In genomic region chr14:74946321-74946750, GRCm38 (mm10) we compare ENCODE assay signal across 8 mouse cellular contexts. TPM values are rescaled to one million over a fixed set of nuclear protein-coding genes. Genes with fewer than 3 reads are reported as not detected.
DNase-seq lines count a peak whose midpoint lies in the region; ATAC-seq and TF ChIP-seq lines count a peak whose summit lies in the region.

No protein-coding gene starts in this region.

- TF ChIP-seq POLR2A in olfactory bulb, adult 2 months (IDR thresholded peaks at IDR 0.05; ENCODE audit: insufficient read depth, low read depth, low read length): no peak

- no peak for TF ChIP-seq CTCF in olfactory bulb, adult 2 months (IDR thresholded peaks at IDR 0.05; ENCODE audit: insufficient read depth, low read depth, low read length)

- H3K36me3 ChIP-seq in forebrain, embryonic 16.5 days (ENCODE audit: control insufficient read depth, insufficient read depth): no peaks in the 10 kb centered on the region
- H3K36me3 ChIP-seq in limb, embryonic 15.5 days: no peaks in the 10 kb centered on the region

- peak overlapping the region; percentile 77 for H3K4me2 ChIP-seq in forebrain, embryonic 16.5 days (ENCODE audit: low read length)
- peak overlapping the region; percentile 67 for H3K4me2 ChIP-seq in limb, embryonic 15.5 days

- H3K4me1 ChIP-seq in forebrain, embryonic 16.5 days (replicated peaks; ENCODE audit: control insufficient read depth, insufficient read depth, low read length): peaks cover 15% of the 10 kb centered on the region
- H3K4me1 ChIP-seq in limb, embryonic 15.5 days: peaks cover 29% of the 10 kb centered on the region
- peaks cover 13% of the 10 kb centered on the region for H3K4me1 ChIP-seq in olfactory bulb, adult 2 months (ENCODE audit: control insufficient read depth, insufficient read depth, low read length)

- WGBS in forebrain, embryonic 16.5 days: 6% methylated on average over 13 of the region's 13 CpGs
- WGBS in limb, embryonic 15.5 days: 4% methylated on average over 13 of the region's 13 CpGs
- 4% methylated on average over 13 of the region's 13 CpGs for WGBS in olfactory bulb, adult 2 months

- H3K9ac ChIP-seq in forebrain, embryonic 16.5 days (replicated peaks; ENCODE audit: low read depth, low read length): peak overlapping the region; percentile 89
- 0 out of 2 replicates have a peak overlapping the region, but pooled peaks have one; percentile 8 for H3K9ac ChIP-seq in limb, embryonic 15.5 days

- no peaks in the 10 kb centered on the region for H3K27me3 ChIP-seq in forebrain, embryonic 16.5 days (replicated peaks; ENCODE audit: control insufficient read depth, insufficient read depth, low read length)
- no peaks in the 10 kb centered on the region for H3K27me3 ChIP-seq in limb, embryonic 15.5 days

- 0 out of 2 replicates have a peak overlapping the region, but pooled peaks have one; percentile 11 for H3K27ac ChIP-seq in forebrain, embryonic 16.5 days (ENCODE audit: low read length)
- H3K27ac ChIP-seq in limb, embryonic 15.5 days: peak overlapping the region; percentile 94
- H3K27ac ChIP-seq in olfactory bulb, adult 2 months (ENCODE audit: insufficient read depth, low read depth, low read length): no peak overlapping the region; the same call in 1 of the 2 replicates

- H3K9me3 ChIP-seq in forebrain, embryonic 16.5 days (ENCODE audit: control insufficient read depth, low read length): no peaks in the 10 kb centered on the region
- H3K9me3 ChIP-seq in limb, embryonic 15.5 days: no peaks in the 10 kb centered on the region

- H3K4me3 ChIP-seq in forebrain, embryonic 16.5 days (replicated peaks; ENCODE audit: low read length): peak overlapping the region; percentile 62
- peak overlapping the region; percentile 90 for H3K4me3 ChIP-seq in limb, embryonic 15.5 days
- H3K4me3 ChIP-seq in olfactory bulb, adult 2 months (ENCODE audit: insufficient read depth, low read depth, low read length): peak overlapping the region; percentile 98

- peak; percentile 17 for ATAC-seq in activated CD4-positive, CD25-positive, alpha-beta regulatory T cell, adult 4 months
- no peak; the same call in 1 of the 2 replicates for ATAC-seq in forebrain, embryonic 16.5 days
- ATAC-seq in limb, embryonic 15.5 days (ENCODE audit: insufficient number of reproducible peaks, low FRiP score, low TSS enrichment, low read depth): no peak; the same call in 1 of the 2 replicates

- DNase-seq in kidney, postnatal 10 days: peak; percentile 56
- no peak for DNase-seq in kidney, postnatal 25 days
- DNase-seq in layer of hippocampus, adult 9-10 months (ENCODE audit: low spot score): no peak
- DNase-seq in adrenal gland, adult 8-10 months: no peak

RNA-seq across cellular contexts. Expression of gene Lrch1, which starts 1.3 kb away (rescaled TPM):
- polyA plus RNA-seq in activated CD4-positive, CD25-positive, alpha-beta regulatory T cell, adult 4 months (2017; shearing (Covaris generic)): 10 to 100 TPM; 24.1 to 24.4 TPM
- 11.4 and 12.5 TPM in 2 replicates for polyA plus RNA-seq in forebrain, embryonic 16.5 days (2015; fragmentation: Nextera tagmentation; extraction: Ambion mirVana)
- polyA plus RNA-seq in limb, embryonic 15.5 days (2015; fragmentation: Nextera tagmentation; extraction: Ambion mirVana): 14.3 and 14.6 TPM in 2 replicates
- polyA plus RNA-seq in olfactory bulb, adult 2 months (2012; ENCODE audit: insufficient read depth, insufficient read length, low replicate concordance, missing spikeins): 64.7 TPM in 1 of 2 replicates, not detected in the other
- 10 to 100 TPM; 11.0 to 35.2 (median 19.0) TPM for total RNA-seq in adrenal gland, adult 8-10 months (2022)
